8 mouse cellular contexts compared by ENCODE assay signal in the genomic region with DNA sequence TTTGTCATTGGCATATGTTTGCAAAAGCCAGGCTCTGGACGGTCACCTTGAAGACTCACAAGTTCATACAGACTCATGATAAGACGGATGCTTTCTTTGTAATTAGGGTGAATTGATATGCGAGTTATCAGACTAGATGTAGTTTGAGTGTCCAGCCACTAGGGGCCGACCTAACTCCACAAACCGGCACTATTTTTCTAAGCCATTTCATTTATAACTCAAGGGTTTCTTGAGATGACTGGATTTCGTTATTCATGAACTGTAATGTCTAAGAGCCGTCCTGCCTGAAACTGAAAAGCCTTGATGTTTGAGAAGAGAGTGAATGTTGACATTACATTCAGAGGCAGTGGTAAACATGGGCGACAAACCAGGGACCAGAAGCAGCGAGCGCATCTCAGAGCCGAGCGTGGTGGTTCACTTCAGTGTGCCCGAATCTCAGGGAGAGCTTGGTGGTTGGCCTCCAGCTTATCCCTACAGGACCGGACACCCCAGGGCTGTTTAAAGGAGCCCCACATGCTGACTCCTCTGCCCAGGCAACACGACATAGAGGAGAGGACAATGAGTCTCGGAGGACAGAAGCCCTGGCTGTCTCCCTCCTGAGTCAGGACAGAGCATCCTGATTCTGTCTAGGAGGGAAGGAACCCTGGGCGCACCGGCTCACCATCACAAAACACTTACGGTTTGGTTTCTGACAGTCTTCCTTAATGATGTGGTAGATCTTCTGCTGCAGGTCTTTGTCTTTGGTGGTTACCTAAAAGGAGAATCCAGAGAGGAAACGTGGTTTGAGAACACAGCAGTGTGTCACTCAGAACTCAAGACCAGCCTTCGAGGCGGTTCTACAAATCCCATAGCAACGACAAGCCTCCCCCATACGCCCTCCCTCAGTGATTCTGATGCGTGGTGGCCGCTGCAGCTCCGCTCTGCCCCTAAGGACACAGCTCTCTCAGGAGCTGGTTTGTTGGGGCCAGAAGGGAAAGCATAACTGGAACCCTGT. TPM values are rescaled to one million over a fixed set of nuclear protein-coding genes. Genes with fewer than 3 reads are reported as not detected.
DNase-seq lines count a peak whose midpoint lies in the region; ATAC-seq lines count a peak whose summit lies in the region.

No protein-coding gene starts in this region.

- no peak overlapping the region for H3K4me2 ChIP-seq in kidney, embryonic 14.5 days (replicated peaks; ENCODE audit: low read depth, low read length)
- H3K4me2 ChIP-seq in forebrain, embryonic 14.5 days (ENCODE audit: low read length), result no peak overlapping the region

- no peaks in the 10 kb centered on the region; the same call in 1 of the 2 replicates for H3K36me3 ChIP-seq in kidney, embryonic 14.5 days (ENCODE audit: control insufficient read depth, insufficient read depth, low read length)
- peaks cover 9% of the 10 kb centered on the region; the same call in 1 of the 2 replicates for H3K36me3 ChIP-seq in forebrain, embryonic 14.5 days (ENCODE audit: control insufficient read depth, insufficient read depth, low read length)

- H3K4me1 ChIP-seq in kidney, embryonic 14.5 days (ENCODE audit: control insufficient read depth, insufficient read depth, low read length), result peaks cover 29% of the 10 kb centered on the region
- peaks cover 3% of the 10 kb centered on the region; the same call in 1 of the 2 replicates for H3K4me1 ChIP-seq in forebrain, embryonic 14.5 days (ENCODE audit: control insufficient read depth, insufficient read depth, low read length)

- no peak overlapping the region for H3K4me3 ChIP-seq in kidney, embryonic 14.5 days (ENCODE audit: low read length)
- no peak overlapping the region for H3K4me3 ChIP-seq in forebrain, embryonic 14.5 days (ENCODE audit: low read depth, low read length)

- no peaks in the 10 kb centered on the region for H3K9me3 ChIP-seq in kidney, embryonic 14.5 days (ENCODE audit: control insufficient read depth, low read length)
- no peaks in the 10 kb centered on the region for H3K9me3 ChIP-seq in forebrain, embryonic 14.5 days (replicated peaks; ENCODE audit: control insufficient read depth, low read length)

- 59% methylated on average over 27 of the region's 27 CpGs for WGBS in kidney, embryonic 14.5 days
- 59% methylated on average over 27 of the region's 27 CpGs for WGBS in forebrain, embryonic 14.5 days

- intact Hi-C loops in left cerebral cortex, postnatal 36 days (cut with DNase I), result loop anchor here (2.0 to 10.0 kb wide), 4 partner anchors 73 to 427 kb away; a partner anchor contains a TSS

- no peaks in the 10 kb centered on the region for H3K27me3 ChIP-seq in kidney, embryonic 14.5 days (ENCODE audit: control insufficient read depth, insufficient read depth, low read length)
- H3K27me3 ChIP-seq in forebrain, embryonic 14.5 days (replicated peaks; ENCODE audit: control insufficient read depth, insufficient read depth, low read length), result no peaks in the 10 kb centered on the region

- peak; percentile 62 for DNase-seq in kidney, adult 18-20 months
- DNase-seq in forebrain, embryonic 14.5 days (ENCODE audit: low spot score), result peak; percentile 87
- DNase-seq in left cerebral cortex, postnatal 36 days (ENCODE audit: low spot score in 2 of 2), result peak; percentile 62 to 70
- DNase-seq in spleen, postnatal 10 days (ENCODE audit: low spot score in 2 of 2), result peak; percentile 60 to 82

- ATAC-seq in kidney, embryonic 14.5 days (ENCODE audit: low FRiP score, low TSS enrichment), result no peak
- ATAC-seq in cerebellum, adult (ENCODE audit: insufficient number of reproducible peaks, low FRiP score, low TSS enrichment), result 0 out of 2 replicates have a peak, but pooled peaks have one; percentile 42
- peak; percentile 37 for ATAC-seq in forebrain, embryonic 14.5 days
- ATAC-seq in inflammation-experienced regulatory T-cells, adult 6 months, result peak; percentile 49
- peak; percentile 48 for ATAC-seq in megakaryocyte-erythroid progenitor cell, adult 5-6 weeks (replicated peaks; ENCODE audit: low FRiP score, low TSS enrichment, poor library complexity, severe bottlenecking)

- no peak overlapping the region for H3K27ac ChIP-seq in kidney, embryonic 14.5 days (ENCODE audit: low read depth, low read length)
- 0 out of 2 replicates have a peak overlapping the region, but pooled peaks have one; percentile 21 for H3K27ac ChIP-seq in forebrain, embryonic 14.5 days (ENCODE audit: low read depth, low read length)

- H3K9ac ChIP-seq in kidney, embryonic 14.5 days (ENCODE audit: low read depth, low read length), result no peak overlapping the region
- no peak overlapping the region for H3K9ac ChIP-seq in forebrain, embryonic 14.5 days (ENCODE audit: low read length)

RNA-seq across cellular contexts. Expression of a gene that starts 29.9 kb away (rescaled TPM):
- polyA plus RNA-seq in kidney, embryonic 14.5 days (2014; fragmentation: Nextera tagmentation; extraction: Ambion mirVana), result 54.7 and 55.0 TPM in 2 replicates
- 39.0 and 41.6 TPM in 2 replicates for polyA plus RNA-seq in forebrain, embryonic 14.5 days (2014; fragmentation: Nextera tagmentation; extraction: Ambion mirVana)
- 10 to 100 TPM; 27.8 to 36.9 (median 31.0) TPM for polyA plus RNA-seq in inflammation-experienced regulatory T-cells, adult 6 months (2017; shearing (Covaris generic))
- 10 to 100 TPM; 23.9 to 30.8 TPM for total RNA-seq in left cerebral cortex, postnatal 36 days (2021)
- total RNA-seq in megakaryocyte-erythroid progenitor cell, adult 5-6 weeks (2014; fragmentation: Nextera tagmentation), result 10.3 and 15.3 TPM in 2 replicates
- 12.3 and 19.9 TPM in 2 replicates for total RNA-seq in megakaryocyte-erythroid progenitor cell, adult 5-6 weeks (2017)

RNA-seq across cellular contexts. Expression of a gene that starts 43.2 kb away (rescaled TPM):
- 8.7 and 9.6 TPM in 2 replicates for polyA plus RNA-seq in kidney, embryonic 14.5 days (2014; fragmentation: Nextera tagmentation; extraction: Ambion mirVana)
- polyA plus RNA-seq in forebrain, embryonic 14.5 days (2014; fragmentation: Nextera tagmentation; extraction: Ambion mirVana), result 3.0 and 3.4 TPM in 2 replicates
- under 1 TPM; 0.30 to 0.87 (median 0.54) TPM for polyA plus RNA-seq in inflammation-experienced regulatory T-cells, adult 6 months (2017; shearing (Covaris generic))
- total RNA-seq in left cerebral cortex, postnatal 36 days (2021), result 10 to 100 TPM; 27.9 to 36.1 TPM
- total RNA-seq in megakaryocyte-erythroid progenitor cell, adult 5-6 weeks (2014; fragmentation: Nextera tagmentation), result 0.55 and 0.96 TPM in 2 replicates
- total RNA-seq in megakaryocyte-erythroid progenitor cell, adult 5-6 weeks (2017), result 0.34 and 1.0 TPM in 2 replicates
